Mouse (Mus musculus) liver, postnatal 0 days (tissue): ENCODE measurements around the gene Ankrd24.

Source experiments
- CTCF ChIP-seq: sonication (generic); IDR thresholded peaks from 2 replicates; pipeline ENCODE4 v1.5.1; 2016; ENCODE audit warnings: antibody characterized with exemption, low read depth
- EP300 ChIP-seq: IDR thresholded peaks from 2 replicates; pipeline ENCODE4 v1.6.1; 2016; ENCODE audit warnings: antibody characterized with exemption, low read depth, mild to moderate bottlenecking

- TF ChIP-seq CTCF (no peak), EP300 (no peak)
These were observed 4.9 kb upstream of the Ankrd24 start for GRCm38 (mm10) chr10:81623441-81623840.
